Mouse (Mus musculus) gastrocnemius, postnatal 14 days (tissue): ENCODE measurements at regions not wholly inside any gene's neighbourhood (a gene's known extent, or its start where the extent isn't known, plus 50 kb on each side); places are given as distances from the start of the nearest gene placed in this dataset.
"Not testable (repeated sequence)": the region's sequence is repeated elsewhere in the genome, so short reads cannot be mapped to it uniquely, and the experiment has no call there.

ENCODE experiments used
- DNase-seq: peaks from one replicate; pipeline ENCODE4 v3.0.0; 2021; ENCODE audit warnings: mixed read lengths
- intact Hi-C: fragments of 180-260 bp; cut with DNase I; formaldehyde crosslinking; loops from one replicate; pipeline ENCODE4 v1.15.1; 2025; ENCODE audit warnings: low total_unique reads

- DNase-seq = no peak
- intact Hi-C loops = no loop called here
Observed at GRCm38 (mm10) chr1:145910637-145911369, 583.8 kb upstream of the Brinp3 start.

GRCm38 (mm10) chr1:145935798-145936197 lies 558.8 kb upstream of the Brinp3 start:
- intact Hi-C loops = no loop called here
- peak; percentile 4 for DNase-seq

GRCm38 (mm10) chr1:145957762-145958161 lies 536.8 kb upstream of the Brinp3 start:
- intact Hi-C loops, DNase-seq: not testable (repeated sequence)

- DNase-seq = no peak
- intact Hi-C loops = no loop called here
Observed at GRCm38 (mm10) chr1:145962303-145962702, 532.3 kb upstream of the Brinp3 start.

- DNase-seq = no peak
- intact Hi-C loops = no loop called here
Observed at GRCm38 (mm10) chr1:145968026-145968425, 526.5 kb upstream of the Brinp3 start.

GRCm38 (mm10) chr1:145972416-145972815 lies 522.1 kb upstream of the Brinp3 start:
- intact Hi-C loops = no loop called here
- DNase-seq = no peak

GRCm38 (mm10) chr1:146002010-146002409 lies 492.6 kb upstream of the Brinp3 start:
- no peak for DNase-seq
- intact Hi-C loops = no loop called here

- DNase-seq = no peak
- intact Hi-C loops = no loop called here
Observed at GRCm38 (mm10) chr1:146015075-146015474, 479.5 kb upstream of the Brinp3 start.

GRCm38 (mm10) chr1:146026660-146027059 lies 467.9 kb upstream of the Brinp3 start:
- intact Hi-C loops = no loop called here
- no peak for DNase-seq

GRCm38 (mm10) chr1:146027650-146028049 lies 466.9 kb upstream of the Brinp3 start:
- no peak for DNase-seq
- intact Hi-C loops = no loop called here

GRCm38 (mm10) chr1:146032396-146032795 lies 462.2 kb upstream of the Brinp3 start:
- intact Hi-C loops, DNase-seq: not testable (repeated sequence)

- DNase-seq, intact Hi-C loops: not testable (repeated sequence)
Observed at GRCm38 (mm10) chr1:146032926-146033325, 461.6 kb upstream of the Brinp3 start.

GRCm38 (mm10) chr1:146052504-146052903 lies 442.1 kb upstream of the Brinp3 start:
- intact Hi-C loops = no loop called here
- DNase-seq = no peak
